Mouse (Mus musculus) kidney, postnatal 0 days (tissue): ENCODE measurements at regions not wholly inside any gene's neighbourhood (a gene's known extent, or its start where the extent isn't known, plus 50 kb on each side); places are given as distances from the start of the nearest gene placed in this dataset.

Source experiments
- ATAC-seq: fragments of 200-750 bp; cut with Nextera tagmentation; replicated peaks from 2 replicates; pipeline ENCODE4 v1.8.0; 2017; ENCODE audit warnings: low read depth, moderate number of reproducible peaks, moderate TSS enrichment, moderate library complexity; ENCODE audit not compliant: low FRiP score
- DNase-seq: peaks from one replicate; pipeline ENCODE4 v3.0.0-alpha.2; 2016; ENCODE audit warnings: low spot score
- H3K27ac ChIP-seq: fragments of 300-500 bp; sonication (generic); 2 replicates; pipeline ENCODE4 v1.5.1; 2014; ENCODE audit warnings: mild to moderate bottlenecking
- H3K27me3 ChIP-seq: fragments of 300-500 bp; sonication (generic); 2 replicates; pipeline ENCODE4 v1.6.1; 2014; ENCODE audit warnings: low read length, mixed read lengths; ENCODE audit not compliant: insufficient read depth
- H3K36me3 ChIP-seq: fragments of 300-500 bp; sonication (generic); 2 replicates; pipeline ENCODE4 v1.6.1; 2014; ENCODE audit warnings: low read length, mixed read lengths; ENCODE audit not compliant: insufficient read depth
- H3K4me1 ChIP-seq: fragments of 300-500 bp; sonication (generic); replicated peaks from 2 replicates; pipeline ENCODE4 v1.6.1; 2014; ENCODE audit warnings: antibody characterized with exemption, low read length, mixed read lengths; ENCODE audit not compliant: insufficient read depth
- H3K4me2 ChIP-seq: fragments of 300-500 bp; sonication (generic); 2 replicates; pipeline ENCODE4 v1.6.1; 2014; ENCODE audit warnings: mild to moderate bottlenecking, low read length, moderate library complexity, mixed read lengths
- H3K4me3 ChIP-seq: fragments of 300-500 bp; sonication (generic); replicated peaks from 2 replicates; pipeline ENCODE4 v1.5.1; 2014; ENCODE audit warnings: low read depth, low read length
- H3K9ac ChIP-seq: fragments of 300-500 bp; sonication (generic); 2 replicates; pipeline ENCODE4 v1.6.1; 2014; ENCODE audit warnings: low read depth, low read length
- H3K9me3 ChIP-seq: fragments of 300-500 bp; sonication (generic); replicated peaks from 2 replicates; pipeline ENCODE4 v1.6.1; 2016; ENCODE audit warnings: low read length, inconsistent platforms, mixed read lengths
- CTCF ChIP-seq: IDR thresholded peaks from 2 replicates; pipeline ENCODE4 v1.5.1; 2016; ENCODE audit warnings: antibody characterized with exemption, low read depth, mild to moderate bottlenecking, moderate library complexity
- whole genome bisulfite sequencing: fragments of 180-500 bp; shearing (Covaris S2); extraction: QIAGEN DNeasy Blood & Tissue Kit; methylation state at CpG from one replicate; pipeline ENCODE4 v1.1.7; 2014; 5-methylcytosine and 5-hydroxymethylcytosine counted together

DNA sequence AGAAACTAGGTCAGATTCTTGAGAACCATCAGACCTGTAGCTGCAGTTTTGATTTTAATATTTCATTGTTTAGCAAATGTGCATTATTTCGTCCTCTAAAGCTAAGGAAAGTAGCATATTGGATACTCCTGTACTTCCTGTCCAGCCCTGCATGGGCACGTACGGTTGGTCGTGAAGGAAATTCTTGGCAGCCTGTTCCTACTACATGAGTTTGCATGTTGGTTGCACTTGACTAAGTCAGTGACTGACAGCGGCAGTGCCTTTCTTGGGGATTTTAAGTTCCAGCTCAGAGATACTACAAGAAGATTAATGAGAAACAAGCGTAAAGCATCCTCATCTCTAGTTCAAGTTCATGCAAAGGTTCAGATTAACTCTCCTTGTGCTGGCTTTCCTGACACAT is 64.3 kb upstream of the Tmeff2 start:
- ATAC-seq, result no peak
- TF ChIP-seq CTCF, result no peak
- WGBS, result 53% methylated on average over 6 of the region's 6 CpGs

DNA sequence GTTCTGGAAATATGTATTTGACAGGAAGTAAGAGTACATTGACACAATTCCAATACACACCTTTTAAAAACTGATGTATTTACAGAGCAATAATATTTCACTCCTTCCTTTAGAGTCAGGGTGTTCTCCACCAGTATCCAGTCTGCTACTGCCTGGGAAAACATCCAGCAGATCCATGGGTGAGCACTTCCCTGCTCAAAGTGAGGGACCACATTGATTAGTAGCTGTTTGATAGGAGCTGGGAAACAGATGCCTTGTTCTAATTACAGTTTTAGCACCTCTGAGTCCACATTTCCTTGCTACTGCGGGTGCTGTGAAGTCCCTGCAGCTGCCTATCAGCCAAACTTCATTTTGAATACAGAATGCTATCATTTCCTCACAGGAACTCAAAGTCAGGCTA is 53.3 kb upstream of the Tmeff2 start:
- DNase-seq (no peak), ATAC-seq (no peak)
- Histone ChIP-seq H3K9ac (no peak overlapping the region), H3K27me3 (no peaks in the 10 kb centered on the region), H3K27ac (no peak overlapping the region), H3K4me2 (no peak overlapping the region), H3K4me3 (no peak overlapping the region), H3K36me3 (no peaks in the 10 kb centered on the region), H3K9me3 (no peaks in the 10 kb centered on the region), H3K4me1 (no peaks in the 10 kb centered on the region)
- no peak for TF ChIP-seq CTCF
- WGBS, result 63% methylated on average over 1 of the region's 1 CpGs

More for the DNA sequence above, 64.3 kb upstream of the Tmeff2 start:
- no peak overlapping the region for H3K4me2 ChIP-seq
- no peaks in the 10 kb centered on the region for H3K27me3 ChIP-seq
- no peak overlapping the region for H3K4me3 ChIP-seq
- H3K36me3 ChIP-seq, result no peaks in the 10 kb centered on the region
- no peaks in the 10 kb centered on the region for H3K4me1 ChIP-seq
- no peak overlapping the region for H3K9ac ChIP-seq
- H3K9me3 ChIP-seq, result no peaks in the 10 kb centered on the region
- no peak overlapping the region for H3K27ac ChIP-seq
- DNase-seq, result no peak
